Mouse (Mus musculus) megakaryocyte, embryonic 14.5 days (primary cell): ENCODE results near the gene Zcwpw1.
"Not testable (repeated sequence)": the region's sequence is repeated elsewhere in the genome, so short reads cannot be mapped to it uniquely, and the experiment has no call there.

Experiments
- FLI1 ChIP-seq: IDR thresholded peaks from 2 replicates; pipeline ENCODE4 v1.6.1; 2012; ENCODE audit warnings: low read length, inconsistent platforms, mixed read lengths
- GATA1 ChIP-seq: IDR thresholded peaks from 3 replicates; pipeline ENCODE4 v1.6.1; 2012; ENCODE audit warnings: mixed read lengths, low read length, inconsistent platforms, borderline replicate concordance

DNA sequence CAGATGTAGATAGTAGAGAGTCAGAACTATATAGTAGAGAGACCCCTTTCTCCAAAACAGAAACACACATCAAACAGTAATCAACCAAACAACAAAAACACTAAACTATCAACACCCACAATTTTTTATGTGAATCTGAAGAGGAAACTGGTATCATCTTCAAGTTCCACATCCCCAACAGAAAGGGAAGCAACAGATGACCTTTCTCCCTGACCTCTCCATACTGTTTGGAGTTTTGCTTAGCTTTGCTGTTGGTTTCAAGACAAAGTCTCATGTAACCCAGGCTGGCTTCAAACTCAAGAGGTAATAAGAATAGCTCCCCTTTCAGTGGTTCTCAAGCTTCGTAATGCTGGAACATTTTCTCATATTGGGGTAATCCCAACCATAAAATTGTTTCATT, 76.4 kb downstream of the Zcwpw1 start:
- not testable (repeated sequence) for TF ChIP-seq GATA1, FLI1
